Mouse (Mus musculus) ovary, postnatal 10 days (tissue): Measurements from ENCODE around the gene Sgms1.

ENCODE experiments used
- DNase-seq: peaks from one replicate; pipeline ENCODE4 v3.0.0; 2022; ENCODE audit warnings: low spot score

Gene Sgms1

DNA sequence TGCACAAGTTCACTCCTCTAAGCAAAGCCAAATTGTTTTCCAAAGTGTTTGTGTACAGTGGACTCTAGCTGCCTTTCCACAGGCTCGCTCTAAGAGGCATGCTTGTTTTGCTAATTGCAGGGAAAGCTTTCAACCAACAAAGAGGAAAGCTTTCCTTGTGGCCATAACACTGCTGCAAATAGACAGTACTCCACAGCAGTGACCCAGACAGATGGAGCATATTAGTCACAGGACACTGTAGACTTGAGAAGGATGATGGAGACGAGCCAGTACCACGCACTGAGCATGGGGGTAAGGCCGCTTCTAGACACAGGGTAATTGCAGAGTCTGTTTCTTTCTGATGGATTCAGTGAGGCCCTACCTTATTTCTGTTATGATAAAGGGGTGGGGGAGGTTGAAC, 33.3 kb downstream of the Sgms1 start:
- no peak for DNase-seq

DNA sequence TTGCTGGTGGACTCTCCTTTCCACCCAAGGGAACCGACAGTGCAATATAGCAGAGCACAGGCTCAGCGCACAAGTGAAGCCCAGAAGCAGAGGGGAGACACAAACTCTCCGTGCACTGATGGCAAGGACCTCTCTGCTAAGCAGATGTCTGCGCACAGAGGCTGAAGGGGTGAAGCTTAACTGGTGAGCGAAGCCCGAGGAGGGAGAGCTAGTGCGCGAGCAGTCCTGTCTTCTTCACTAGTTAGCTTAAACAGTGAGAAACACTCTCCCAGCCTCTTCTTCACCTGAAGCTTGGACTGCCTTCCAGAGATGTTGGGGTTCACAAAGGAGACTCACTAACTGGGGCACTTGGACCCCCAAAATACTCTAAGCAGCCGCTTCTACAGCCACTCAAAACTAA, 36.1 kb downstream of the Sgms1 start:
- DNase-seq, result no peak

DNA sequence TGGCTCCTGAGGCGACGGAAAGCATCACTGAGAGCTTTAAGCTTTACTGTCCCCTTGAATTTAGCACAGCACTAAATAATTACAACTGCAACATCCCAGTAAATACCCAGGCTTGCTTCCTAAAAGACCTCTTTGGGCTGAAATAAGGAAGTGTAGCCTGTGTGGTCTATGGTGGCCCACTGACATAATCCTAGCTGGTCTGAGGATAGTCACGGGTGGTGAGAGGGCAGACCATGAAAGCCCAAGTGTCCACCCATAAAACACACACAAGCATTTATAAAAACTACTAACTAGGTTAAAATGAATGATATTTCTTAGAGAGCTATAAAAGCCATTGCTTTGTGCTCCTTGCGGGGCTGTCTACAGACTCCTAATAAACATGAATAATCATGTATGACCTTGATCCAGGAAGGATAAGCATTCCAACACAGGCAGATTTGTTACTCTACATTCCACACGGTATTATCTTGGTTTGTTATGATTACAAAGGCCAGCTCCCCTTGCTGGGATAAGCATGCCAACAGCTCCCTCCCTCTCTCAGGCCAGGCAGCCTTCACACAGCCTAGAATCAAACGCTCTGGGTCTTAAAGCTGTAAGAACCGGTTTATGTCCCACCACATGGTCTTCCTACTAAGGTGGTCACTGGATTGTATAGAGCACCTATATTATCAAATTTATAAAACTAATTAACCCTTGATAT, 40.4 kb downstream of the Sgms1 start:
- no peak for DNase-seq

- DNase-seq, result no peak
Measured at GRCm38 (mm10) chr19:32347491-32347890, 42.0 kb downstream of the Sgms1 start.

- no peak for DNase-seq
Measured at GRCm38 (mm10) chr19:32346624-32347341, 42.7 kb downstream of the Sgms1 start.

DNA sequence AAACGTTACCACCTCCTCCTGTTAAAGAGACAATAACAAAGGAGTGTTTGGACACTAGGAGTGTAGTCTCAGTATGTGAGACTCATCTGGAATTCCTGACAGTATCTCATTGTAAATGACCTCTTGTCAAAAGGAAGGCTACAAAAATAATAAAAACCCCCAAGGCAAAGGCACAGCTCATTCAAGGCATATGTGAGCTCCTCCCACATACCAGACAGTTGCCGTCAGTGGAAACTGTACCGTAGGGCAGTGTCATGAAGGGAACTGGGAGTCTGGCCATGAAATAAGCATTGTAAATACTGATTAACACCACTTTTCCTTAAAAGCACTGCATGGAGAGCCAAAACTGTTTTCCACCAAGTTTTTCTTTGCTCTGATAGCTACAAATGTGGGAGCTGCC, 43.3 kb downstream of the Sgms1 start:
- no peak for DNase-seq

- DNase-seq, result no peak
Measured at GRCm38 (mm10) chr19:32345181-32345745, 44.3 kb downstream of the Sgms1 start.

- no peak for DNase-seq
Measured at GRCm38 (mm10) chr19:32344738-32345121, 44.8 kb downstream of the Sgms1 start.

DNA sequence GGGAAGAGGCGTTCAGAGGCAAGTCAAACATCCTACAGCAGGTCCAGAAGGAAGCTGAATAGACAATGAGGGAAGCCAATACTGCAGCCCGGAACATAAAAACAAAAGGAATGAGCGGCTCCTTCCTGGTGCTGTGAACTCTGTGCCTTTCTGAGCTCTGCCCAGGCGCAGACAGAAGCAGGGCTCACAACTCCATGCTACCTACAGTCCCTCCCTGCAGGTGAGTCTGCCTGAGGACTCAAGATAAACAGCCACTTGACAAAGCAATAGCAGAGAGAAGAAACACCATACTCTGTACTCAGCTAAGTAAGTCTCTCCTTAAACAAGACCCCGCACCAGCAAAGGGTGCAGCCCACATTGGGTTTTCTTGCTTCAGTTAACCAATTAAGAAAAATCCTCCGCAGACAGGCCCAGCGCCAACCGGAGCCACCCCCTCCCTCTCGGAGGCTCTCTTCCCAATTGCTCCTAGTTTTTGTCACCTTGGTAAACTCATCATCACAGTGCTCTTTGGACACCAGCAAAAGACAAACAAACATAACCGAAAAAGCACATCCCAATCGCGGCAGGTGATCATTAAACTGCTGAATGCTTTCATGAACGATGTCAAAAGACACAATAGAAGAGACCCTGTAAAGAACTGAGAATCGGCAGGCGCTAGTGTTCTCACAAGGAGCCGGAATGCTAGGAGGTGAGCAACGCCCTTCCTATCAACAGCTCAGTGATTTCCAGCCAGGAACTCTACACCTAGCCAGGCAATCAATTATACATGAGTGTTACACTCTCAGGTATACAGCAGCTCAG, 45.4 kb downstream of the Sgms1 start:
- DNase-seq, result no peak

GRCm38 (mm10) chr19:32342436-32342835, 47.1 kb downstream of the Sgms1 start:
- DNase-seq, result no peak

DNA sequence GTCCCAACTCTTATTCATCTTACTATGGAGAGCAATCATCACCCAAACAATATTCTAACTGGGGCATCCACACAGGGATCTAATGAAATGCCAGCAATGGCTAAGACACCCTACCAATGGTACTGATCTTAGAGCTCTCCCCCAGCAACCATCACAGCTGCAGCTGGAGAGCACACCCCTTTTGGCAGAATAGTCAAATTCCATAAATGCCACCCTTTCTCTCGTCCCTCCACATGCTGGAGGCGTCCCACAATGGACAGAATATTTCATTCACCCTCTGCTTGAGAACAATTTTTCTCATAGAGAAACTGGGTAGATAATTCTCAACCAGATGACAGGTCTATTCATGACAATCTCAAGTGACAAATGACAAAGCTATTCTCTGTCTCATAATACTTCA, 48.4 kb downstream of the Sgms1 start:
- no peak for DNase-seq

DNA sequence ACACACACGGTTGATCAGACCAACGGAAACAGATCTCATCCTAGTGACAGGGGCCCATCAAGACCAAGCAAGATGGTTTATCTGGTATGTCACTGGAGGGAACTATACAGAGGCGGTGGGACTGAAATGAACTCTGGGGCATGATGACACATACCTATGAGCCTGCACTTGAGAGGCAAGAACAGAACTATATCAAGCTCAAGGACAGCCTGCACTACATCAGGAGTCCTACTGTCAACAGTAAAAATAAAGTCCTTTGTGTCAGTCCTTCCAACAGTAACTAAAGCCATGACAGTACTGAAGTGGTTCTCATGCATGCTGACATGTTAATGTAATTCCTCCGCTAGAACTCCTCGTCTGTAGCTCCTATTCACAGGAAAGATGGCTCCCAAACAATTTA, 49.3 kb downstream of the Sgms1 start:
- no peak for DNase-seq

DNA sequence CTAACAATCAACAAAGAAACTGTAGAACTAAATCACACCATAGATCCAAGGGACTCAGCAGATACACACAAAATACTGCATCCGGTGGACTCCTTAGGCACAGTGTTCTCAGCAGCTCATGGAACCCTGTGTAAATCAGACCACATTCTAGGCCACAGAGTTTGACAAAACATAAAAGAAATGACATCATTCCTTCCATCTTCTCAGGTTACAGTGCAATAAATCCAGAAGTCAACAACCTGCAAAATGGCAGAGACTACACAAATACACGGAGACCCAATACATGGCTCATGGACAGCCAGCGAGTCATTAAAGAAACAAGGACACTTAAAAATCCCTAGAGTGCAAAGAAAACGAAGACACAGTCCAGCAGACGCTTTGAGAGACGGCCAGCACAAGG, 51.8 kb downstream of the Sgms1 start:
- no peak for DNase-seq

GRCm38 (mm10) chr19:32334751-32335150, 54.8 kb downstream of the Sgms1 start:
- DNase-seq, result no peak

- no peak for DNase-seq
Measured at GRCm38 (mm10) chr19:32333544-32333943, 56.0 kb downstream of the Sgms1 start.

DNA sequence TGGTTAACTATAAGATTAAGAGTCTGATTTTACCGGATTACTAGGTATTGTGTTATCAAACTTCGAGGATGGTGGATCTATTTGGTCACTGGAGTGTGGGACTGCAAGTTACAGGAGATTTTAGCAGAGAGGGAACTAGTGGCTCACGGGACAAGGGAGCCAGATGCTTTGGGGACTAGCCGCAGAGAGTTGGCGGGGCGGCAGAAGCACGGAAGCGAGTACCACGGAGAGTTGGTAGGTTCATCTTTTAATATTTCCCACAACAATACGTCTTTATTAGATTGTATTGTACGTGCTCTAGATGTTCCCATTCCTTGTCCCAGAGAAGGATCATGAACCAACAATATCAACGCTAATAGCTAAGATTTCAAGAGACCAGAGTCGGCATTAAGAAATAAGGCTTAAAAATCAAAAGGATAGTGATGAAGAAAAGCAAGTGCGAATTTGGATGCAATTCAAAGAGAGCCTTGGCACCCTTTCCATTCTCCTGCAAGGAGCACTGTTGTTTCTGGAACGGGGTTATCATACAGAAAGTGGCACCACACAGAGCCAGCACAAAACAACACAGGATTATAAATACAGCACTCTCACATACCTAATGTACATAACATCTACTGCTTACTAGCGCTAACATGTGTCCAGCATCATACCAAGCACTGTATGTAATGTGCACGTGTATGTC, 56.6 kb downstream of the Sgms1 start:
- DNase-seq, result no peak

DNA sequence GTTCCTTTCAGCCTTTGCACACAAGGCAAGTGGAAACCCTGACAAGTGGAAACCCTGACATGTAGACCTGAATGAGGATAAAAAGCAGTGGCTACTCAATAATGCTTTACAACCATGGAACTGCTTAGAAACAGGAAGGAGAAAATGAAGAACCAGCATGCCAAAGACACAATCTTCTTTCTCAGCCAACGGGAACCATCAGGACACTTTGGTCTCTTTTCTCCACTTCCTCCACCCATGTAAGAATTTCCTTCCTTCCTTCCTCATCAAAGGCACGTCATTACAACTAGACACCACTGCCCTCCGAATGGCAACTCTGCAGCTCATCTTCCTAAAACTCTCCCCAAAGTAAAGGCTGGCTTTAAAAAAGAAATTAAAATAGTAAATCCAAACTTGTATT, 59.3 kb downstream of the Sgms1 start:
- DNase-seq, result no peak

DNA sequence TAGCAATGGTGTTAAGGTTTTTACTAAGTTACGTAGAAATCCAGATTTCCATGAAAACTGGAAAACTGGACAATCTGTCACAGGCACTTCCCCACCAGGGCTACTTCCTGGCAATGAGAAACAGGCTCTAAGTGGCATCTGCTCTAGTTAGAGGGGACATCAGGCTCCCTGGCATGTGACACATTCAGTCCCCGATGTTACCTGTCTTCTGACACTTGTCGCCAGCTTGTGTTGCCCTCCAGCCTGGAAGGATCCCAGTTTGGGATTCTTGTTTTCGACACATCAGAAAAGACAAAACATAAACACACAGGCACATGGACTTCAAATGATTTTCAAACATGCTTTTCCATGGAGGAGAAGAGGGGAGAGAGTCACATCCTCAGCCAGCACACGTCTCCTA, 60.0 kb downstream of the Sgms1 start:
- DNase-seq, result no peak

GRCm38 (mm10) chr19:32328089-32328828, 61.3 kb downstream of the Sgms1 start:
- no peak for DNase-seq

DNA sequence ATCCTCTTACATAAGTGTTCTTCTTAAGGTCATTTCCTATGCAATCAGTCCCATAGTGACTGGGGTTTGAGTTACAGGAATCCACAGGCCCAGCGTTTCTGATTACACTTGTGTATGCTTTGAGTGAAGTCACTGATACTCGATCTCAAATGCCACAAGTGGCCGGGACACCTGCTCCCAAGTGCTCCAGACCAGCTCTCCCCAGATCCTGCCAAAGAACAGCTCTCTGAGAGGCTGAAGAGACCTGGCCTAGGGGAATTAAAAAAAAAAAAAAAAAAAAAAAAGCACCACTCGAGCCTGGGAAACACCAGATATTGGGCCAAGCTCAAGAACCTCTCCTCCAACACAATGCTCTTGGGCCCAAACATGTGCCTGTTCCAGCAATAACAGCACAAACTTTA, 62.9 kb downstream of the Sgms1 start:
- no peak for DNase-seq

- DNase-seq, result no peak
Measured at GRCm38 (mm10) chr19:32326156-32326555, 63.4 kb downstream of the Sgms1 start.
